Mouse (Mus musculus): ENCODE data around the gene Hs6st1. TPM values are rescaled to one million over a fixed set of nuclear protein-coding genes. Genes with fewer than 3 reads are reported as not detected.
A peak's percentile ranks its signal among the peaks of the same experiment; 100 is the strongest.

Gene Hs6st1
- polyA plus RNA-seq, 1 experiment from 2014 or later = 12.8 TPM

GRCm38 (mm10) chr1:36068531-36069120, 426 bp downstream of the Hs6st1 start:
- peak overlapping the region; percentile 90 for H3K27ac ChIP-seq (ENCODE audit: low read depth)

GRCm38 (mm10) chr1:36069291-36069771, 1.1 kb downstream of the Hs6st1 start:
- H3K4me1 ChIP-seq (ENCODE audit: insufficient read depth) = peaks cover 64% of the 10 kb centered on the region
- TF ChIP-seq EP300 (IDR thresholded peaks at IDR 0.05; ENCODE audit: low read depth) = no peak
- TF ChIP-seq CTCF (IDR thresholded peaks at IDR 0.05; ENCODE audit: low read depth) = no peak

More at GRCm38 (mm10) chr1:36068531-36069120, 426 bp downstream of the Hs6st1 start:
- peak overlapping the region; percentile 93 for H3K4me3 ChIP-seq (ENCODE audit: low read depth, low read length)
- H3K4me1 ChIP-seq (ENCODE audit: insufficient read depth) = peaks cover 59% of the 10 kb centered on the region
- peak; percentile 28 for ATAC-seq
- peak overlapping the region; percentile 91 for H3K4me2 ChIP-seq (ENCODE audit: low read depth, low read length)
- TF ChIP-seq CTCF (IDR thresholded peaks at IDR 0.05; ENCODE audit: low read depth) (peak; percentile 26), EP300 (IDR thresholded peaks at IDR 0.05; ENCODE audit: low read depth) (no peak)
- peaks cover 18% of the 10 kb centered on the region for H3K36me3 ChIP-seq (replicated peaks; ENCODE audit: insufficient read depth, low read length)
- H3K9ac ChIP-seq (replicated peaks) = peak overlapping the region; percentile 91
- WGBS (ENCODE audit: insufficient replicate concordance) = under 1% methylated on average over 59 of the region's 76 CpGs
- no peaks in the 10 kb centered on the region for H3K9me3 ChIP-seq (ENCODE audit: low read length)
- no peaks in the 10 kb centered on the region for H3K27me3 ChIP-seq (ENCODE audit: insufficient read depth, low read length)
- peak; percentile 62 for DNase-seq

GRCm38 (mm10) chr1:36070190-36070589, 2.0 kb downstream of the Hs6st1 start:
- Histone ChIP-seq H3K27ac (ENCODE audit: low read depth) (peak overlapping the region; percentile 90), H3K9ac (replicated peaks) (peak overlapping the region; percentile 91), H3K27me3 (ENCODE audit: insufficient read depth, low read length) (no peaks in the 10 kb centered on the region), H3K36me3 (replicated peaks; ENCODE audit: insufficient read depth, low read length) (peaks cover 31% of the 10 kb centered on the region), H3K4me2 (ENCODE audit: low read depth, low read length) (peak overlapping the region; percentile 91), H3K4me1 (ENCODE audit: insufficient read depth) (peaks cover 64% of the 10 kb centered on the region), H3K4me3 (ENCODE audit: low read depth, low read length) (peak overlapping the region; percentile 93), H3K9me3 (ENCODE audit: low read length) (no peaks in the 10 kb centered on the region)
- TF ChIP-seq CTCF (IDR thresholded peaks at IDR 0.05; ENCODE audit: low read depth) (no peak), EP300 (IDR thresholded peaks at IDR 0.05; ENCODE audit: low read depth) (no peak)
- 46% methylated on average over 6 of the region's 6 CpGs for WGBS (ENCODE audit: insufficient replicate concordance)
- no peak for ATAC-seq
- peak; percentile 40 for DNase-seq

More at GRCm38 (mm10) chr1:36069291-36069771, 1.1 kb downstream of the Hs6st1 start:
- DNase-seq (peak; percentile 70), ATAC-seq (no peak)
- Histone ChIP-seq H3K27ac (ENCODE audit: low read depth) (peak overlapping the region; percentile 90), H3K9ac (replicated peaks) (peak overlapping the region; percentile 91), H3K4me2 (ENCODE audit: low read depth, low read length) (peak overlapping the region; percentile 91), H3K27me3 (ENCODE audit: insufficient read depth, low read length) (no peaks in the 10 kb centered on the region), H3K36me3 (replicated peaks; ENCODE audit: insufficient read depth, low read length) (peaks cover 24% of the 10 kb centered on the region), H3K4me3 (ENCODE audit: low read depth, low read length) (peak overlapping the region; percentile 93), H3K9me3 (ENCODE audit: low read length) (no peaks in the 10 kb centered on the region)
- WGBS (ENCODE audit: insufficient replicate concordance) = 2% methylated on average over 13 of the region's 13 CpGs

- no peaks in the 10 kb centered on the region for H3K27me3 ChIP-seq (ENCODE audit: insufficient read depth, low read length)
- H3K9me3 ChIP-seq (ENCODE audit: low read length) = no peaks in the 10 kb centered on the region
- H3K4me3 ChIP-seq (ENCODE audit: low read depth, low read length) = peak overlapping the region; percentile 93
- no peak for TF ChIP-seq EP300 (IDR thresholded peaks at IDR 0.05; ENCODE audit: low read depth)
- no peak for TF ChIP-seq CTCF (IDR thresholded peaks at IDR 0.05; ENCODE audit: low read depth)
- peak; percentile 34 for DNase-seq
- ATAC-seq = no peak
- H3K4me2 ChIP-seq (ENCODE audit: low read depth, low read length) = peak overlapping the region; percentile 91
- peaks cover 36% of the 10 kb centered on the region for H3K36me3 ChIP-seq (replicated peaks; ENCODE audit: insufficient read depth, low read length)
- H3K9ac ChIP-seq (replicated peaks) = peak overlapping the region; percentile 91
- 39% methylated on average over 2 of the region's 3 CpGs for WGBS (ENCODE audit: insufficient replicate concordance)
- peak overlapping the region; percentile 90 for H3K27ac ChIP-seq (ENCODE audit: low read depth)
- H3K4me1 ChIP-seq (ENCODE audit: insufficient read depth) = peaks cover 64% of the 10 kb centered on the region
Observed at GRCm38 (mm10) chr1:36070740-36071139, 2.5 kb downstream of the Hs6st1 start.

- Histone ChIP-seq H3K9me3 (ENCODE audit: low read length) (no peaks in the 10 kb centered on the region), H3K4me3 (ENCODE audit: low read depth, low read length) (peak overlapping the region; percentile 93), H3K27me3 (ENCODE audit: insufficient read depth, low read length) (no peaks in the 10 kb centered on the region), H3K9ac (replicated peaks) (peak overlapping the region; percentile 91), H3K4me1 (ENCODE audit: insufficient read depth) (peaks cover 67% of the 10 kb centered on the region), H3K4me2 (ENCODE audit: low read depth, low read length) (peak overlapping the region; percentile 91), H3K27ac (ENCODE audit: low read depth) (peak overlapping the region; percentile 90), H3K36me3 (replicated peaks; ENCODE audit: insufficient read depth, low read length) (peaks cover 39% of the 10 kb centered on the region)
- WGBS (ENCODE audit: insufficient replicate concordance) = 39% methylated on average over 7 of the region's 7 CpGs
- DNase-seq = peak; percentile 32
- ATAC-seq = no peak
- no peak for TF ChIP-seq CTCF (IDR thresholded peaks at IDR 0.05; ENCODE audit: low read depth)
Observed at GRCm38 (mm10) chr1:36071176-36071575, 3.0 kb downstream of the Hs6st1 start.

- TF ChIP-seq EP300 (IDR thresholded peaks at IDR 0.05; ENCODE audit: low read depth) = no peak
- TF ChIP-seq CTCF (IDR thresholded peaks at IDR 0.05; ENCODE audit: low read depth) = no peak
- H3K9me3 ChIP-seq (ENCODE audit: low read length) = no peaks in the 10 kb centered on the region
- peak overlapping the region; percentile 91 for H3K9ac ChIP-seq (replicated peaks)
- DNase-seq (no peak), ATAC-seq (no peak)
- H3K4me2 ChIP-seq (ENCODE audit: low read depth, low read length) = peak overlapping the region; percentile 91
- H3K4me1 ChIP-seq (ENCODE audit: insufficient read depth) = peaks cover 70% of the 10 kb centered on the region
- peak overlapping the region; percentile 90 for H3K27ac ChIP-seq (ENCODE audit: low read depth)
- 80% methylated on average over 3 of the region's 3 CpGs for WGBS (ENCODE audit: insufficient replicate concordance)
- H3K36me3 ChIP-seq (replicated peaks; ENCODE audit: insufficient read depth, low read length) = peaks cover 44% of the 10 kb centered on the region
- H3K27me3 ChIP-seq (ENCODE audit: insufficient read depth, low read length) = no peaks in the 10 kb centered on the region
- H3K4me3 ChIP-seq (ENCODE audit: low read depth, low read length) = peak overlapping the region; percentile 93
Observed at GRCm38 (mm10) chr1:36071611-36072010, 3.4 kb downstream of the Hs6st1 start.

Data from liver, postnatal 0 days (tissue).